Mouse (Mus musculus) heart, adult 2 months (tissue): ENCODE measurements around the gene Apaf1.

Experiments
- CTCF ChIP-seq: fragments of 200-600 bp; IDR thresholded peaks from 2 replicates; pipeline ENCODE4 v1.8.1; 2022; ENCODE audit warnings: antibody characterized with exemption, mild to moderate bottlenecking, moderate library complexity
- POLR2A ChIP-seq: fragments of 200-500 bp; IDR thresholded peaks from 2 replicates; pipeline ENCODE4 v1.6.1; 2011; ENCODE audit warnings: mild to moderate bottlenecking, low read depth, low read length, control low read depth; ENCODE audit not compliant: insufficient read depth

DNA sequence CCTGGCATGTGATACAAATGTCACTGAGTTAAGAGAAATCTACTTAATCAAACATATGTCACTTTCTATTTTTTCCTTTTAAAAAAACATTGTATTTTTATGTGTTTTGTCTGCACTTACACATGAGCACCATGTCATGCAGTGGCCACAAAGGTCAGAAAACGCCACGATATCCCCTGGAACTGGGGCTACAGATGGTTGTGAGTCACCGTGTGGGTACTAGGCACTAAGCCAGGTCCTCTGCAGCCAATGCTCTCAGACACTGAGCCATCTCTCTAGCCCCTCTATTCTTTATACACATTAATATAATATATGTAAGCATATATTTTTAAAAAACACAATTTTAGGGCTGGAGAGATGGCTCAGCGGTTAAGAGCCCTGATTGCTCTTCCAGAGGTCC, 32.9 kb downstream of the Apaf1 start:
- TF ChIP-seq CTCF, result no peak
- TF ChIP-seq POLR2A, result no peak
